Mouse (Mus musculus): ENCODE measurements around the gene Ston2. TPM values are rescaled to one million over a fixed set of nuclear protein-coding genes. Genes with fewer than 3 reads are reported as not detected.
A peak's percentile ranks its signal among the peaks of the same experiment; 100 is the strongest.

Ston2 gene
- polyA plus RNA-seq, 1 experiment from 2014 or later, result 16.4 TPM

- WGBS, result 79% methylated on average over 7 of the region's 7 CpGs
- Histone ChIP-seq H3K4me1 (ENCODE audit: control insufficient read depth, insufficient read depth, low read length) (0 out of 2 replicates have a peak, but pooled peaks cover 2% of the 10 kb centered on the region), H3K36me3 (ENCODE audit: control insufficient read depth, insufficient read depth, low read length) (no peaks in the 10 kb centered on the region; the same call in 1 of the 2 replicates), H3K4me2 (replicated peaks; ENCODE audit: low read depth, low read length) (no peak overlapping the region), H3K27ac (ENCODE audit: low read length) (no peak overlapping the region), H3K4me3 (ENCODE audit: low read depth, low read length) (no peak overlapping the region), H3K27me3 (ENCODE audit: control insufficient read depth, insufficient read depth, low read length) (no peaks in the 10 kb centered on the region), H3K9me3 (ENCODE audit: control insufficient read depth, low read depth, low read length) (no peaks in the 10 kb centered on the region), H3K9ac (replicated peaks; ENCODE audit: low read depth, low read length) (no peak overlapping the region)
- no peak for ATAC-seq (ENCODE audit: insufficient number of reproducible peaks, insufficient read depth, low FRiP score, low read depth)
Measured at GRCm38 (mm10) chr12:91643221-91643620, 145.0 kb downstream of the Ston2 start.

GRCm38 (mm10) chr12:91642426-91643093 is 145.6 kb downstream of the Ston2 start:
- Histone ChIP-seq H3K4me3 (ENCODE audit: low read depth, low read length) (no peak overlapping the region), H3K9me3 (ENCODE audit: control insufficient read depth, low read depth, low read length) (no peaks in the 10 kb centered on the region), H3K27me3 (ENCODE audit: control insufficient read depth, insufficient read depth, low read length) (no peaks in the 10 kb centered on the region), H3K4me1 (ENCODE audit: control insufficient read depth, insufficient read depth, low read length) (0 out of 2 replicates have a peak, but pooled peaks cover 2% of the 10 kb centered on the region), H3K4me2 (replicated peaks; ENCODE audit: low read depth, low read length) (no peak overlapping the region), H3K9ac (replicated peaks; ENCODE audit: low read depth, low read length) (no peak overlapping the region), H3K36me3 (ENCODE audit: control insufficient read depth, insufficient read depth, low read length) (no peaks in the 10 kb centered on the region; the same call in 1 of the 2 replicates), H3K27ac (ENCODE audit: low read length) (no peak overlapping the region)
- WGBS, result 75% methylated on average over 12 of the region's 12 CpGs
- ATAC-seq (ENCODE audit: insufficient number of reproducible peaks, insufficient read depth, low FRiP score, low read depth), result no peak

DNA sequence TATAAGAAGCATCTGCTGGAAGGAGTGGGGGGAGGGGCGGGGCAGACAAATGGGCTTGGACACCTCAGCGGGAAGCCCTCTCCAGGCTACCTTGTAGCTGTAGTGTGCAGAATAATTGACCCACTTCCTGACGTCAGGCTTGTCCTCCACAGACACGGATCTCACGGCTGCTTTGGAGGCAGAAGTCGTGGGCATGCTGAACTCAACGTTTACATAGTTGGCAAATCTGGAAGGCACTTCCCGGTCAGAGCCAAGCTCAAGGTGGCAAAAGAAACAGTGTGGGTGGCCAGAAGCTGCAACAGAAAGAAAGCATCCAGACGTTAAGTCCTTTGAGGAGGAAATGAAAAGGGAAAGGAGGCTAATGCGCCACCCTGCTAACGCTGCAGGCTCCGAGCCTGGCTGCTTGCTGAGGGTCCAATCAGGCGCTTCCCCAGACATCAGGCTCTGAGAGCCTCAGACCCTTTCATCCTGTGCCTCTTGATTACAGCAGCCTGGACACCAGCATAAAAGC is 146.5 kb downstream of the Ston2 start:
- Histone ChIP-seq H3K9me3 (ENCODE audit: control insufficient read depth, low read depth, low read length) (no peaks in the 10 kb centered on the region), H3K4me3 (ENCODE audit: low read depth, low read length) (0 out of 2 replicates have a peak overlapping the region, but pooled peaks have one; percentile 2), H3K4me2 (replicated peaks; ENCODE audit: low read depth, low read length) (peak overlapping the region; percentile 42), H3K27ac (ENCODE audit: low read length) (no peak overlapping the region), H3K36me3 (ENCODE audit: control insufficient read depth, insufficient read depth, low read length) (no peaks in the 10 kb centered on the region), H3K4me1 (ENCODE audit: control insufficient read depth, insufficient read depth, low read length) (0 out of 2 replicates have a peak, but pooled peaks cover 2% of the 10 kb centered on the region), H3K9ac (replicated peaks; ENCODE audit: low read depth, low read length) (no peak overlapping the region), H3K27me3 (ENCODE audit: control insufficient read depth, insufficient read depth, low read length) (no peaks in the 10 kb centered on the region)
- ATAC-seq (ENCODE audit: insufficient number of reproducible peaks, insufficient read depth, low FRiP score, low read depth), result 0 out of 2 replicates have a peak, but pooled peaks have one; percentile 53
- 18% methylated on average over 13 of the region's 13 CpGs for whole genome bisulfite sequencing

- no peak overlapping the region for H3K9ac ChIP-seq (replicated peaks; ENCODE audit: low read depth, low read length)
- ATAC-seq (ENCODE audit: insufficient number of reproducible peaks, insufficient read depth, low FRiP score, low read depth), result 0 out of 2 replicates have a peak, but pooled peaks have one; percentile 8
- no peak overlapping the region for H3K4me3 ChIP-seq (ENCODE audit: low read depth, low read length)
- H3K27ac ChIP-seq (ENCODE audit: low read length), result no peak overlapping the region
- WGBS, result 59% methylated on average over 6 of the region's 7 CpGs
- peak overlapping the region; percentile 42 for H3K4me2 ChIP-seq (replicated peaks; ENCODE audit: low read depth, low read length)
- H3K36me3 ChIP-seq (ENCODE audit: control insufficient read depth, insufficient read depth, low read length), result no peaks in the 10 kb centered on the region
- H3K4me1 ChIP-seq (ENCODE audit: control insufficient read depth, insufficient read depth, low read length), result 0 out of 2 replicates have a peak, but pooled peaks cover 2% of the 10 kb centered on the region
- no peaks in the 10 kb centered on the region for H3K27me3 ChIP-seq (ENCODE audit: control insufficient read depth, insufficient read depth, low read length)
- H3K9me3 ChIP-seq (ENCODE audit: control insufficient read depth, low read depth, low read length), result no peaks in the 10 kb centered on the region
Measured at GRCm38 (mm10) chr12:91641133-91641532, 147.1 kb downstream of the Ston2 start.

- no peak overlapping the region for H3K27ac ChIP-seq (ENCODE audit: low read length)
- no peaks in the 10 kb centered on the region for H3K36me3 ChIP-seq (ENCODE audit: control insufficient read depth, insufficient read depth, low read length)
- H3K9me3 ChIP-seq (ENCODE audit: control insufficient read depth, low read depth, low read length), result no peaks in the 10 kb centered on the region
- no peak overlapping the region for H3K4me2 ChIP-seq (replicated peaks; ENCODE audit: low read depth, low read length)
- H3K27me3 ChIP-seq (ENCODE audit: control insufficient read depth, insufficient read depth, low read length), result no peaks in the 10 kb centered on the region
- no peak for ATAC-seq (ENCODE audit: insufficient number of reproducible peaks, insufficient read depth, low FRiP score, low read depth)
- H3K9ac ChIP-seq (replicated peaks; ENCODE audit: low read depth, low read length), result no peak overlapping the region
- 38% methylated on average over 7 of the region's 7 CpGs for WGBS
- 0 out of 2 replicates have a peak, but pooled peaks cover 2% of the 10 kb centered on the region for H3K4me1 ChIP-seq (ENCODE audit: control insufficient read depth, insufficient read depth, low read length)
- H3K4me3 ChIP-seq (ENCODE audit: low read depth, low read length), result no peak overlapping the region
Measured at GRCm38 (mm10) chr12:91640712-91641111, 147.5 kb downstream of the Ston2 start.

GRCm38 (mm10) chr12:91638351-91638750 is 149.8 kb downstream of the Ston2 start:
- no peak overlapping the region for H3K4me3 ChIP-seq (ENCODE audit: low read depth, low read length)
- no peaks in the 10 kb centered on the region for H3K9me3 ChIP-seq (ENCODE audit: control insufficient read depth, low read depth, low read length)
- no peak for ATAC-seq (ENCODE audit: insufficient number of reproducible peaks, insufficient read depth, low FRiP score, low read depth)
- H3K27me3 ChIP-seq (ENCODE audit: control insufficient read depth, insufficient read depth, low read length), result no peaks in the 10 kb centered on the region
- no peak overlapping the region for H3K9ac ChIP-seq (replicated peaks; ENCODE audit: low read depth, low read length)
- H3K4me2 ChIP-seq (replicated peaks; ENCODE audit: low read depth, low read length), result no peak overlapping the region
- H3K4me1 ChIP-seq (ENCODE audit: control insufficient read depth, insufficient read depth, low read length), result 0 out of 2 replicates have a peak, but pooled peaks cover 2% of the 10 kb centered on the region
- H3K27ac ChIP-seq (ENCODE audit: low read length), result no peak overlapping the region
- no peaks in the 10 kb centered on the region for H3K36me3 ChIP-seq (ENCODE audit: control insufficient read depth, insufficient read depth, low read length)
- 80% methylated on average over 3 of the region's 3 CpGs for WGBS

DNA sequence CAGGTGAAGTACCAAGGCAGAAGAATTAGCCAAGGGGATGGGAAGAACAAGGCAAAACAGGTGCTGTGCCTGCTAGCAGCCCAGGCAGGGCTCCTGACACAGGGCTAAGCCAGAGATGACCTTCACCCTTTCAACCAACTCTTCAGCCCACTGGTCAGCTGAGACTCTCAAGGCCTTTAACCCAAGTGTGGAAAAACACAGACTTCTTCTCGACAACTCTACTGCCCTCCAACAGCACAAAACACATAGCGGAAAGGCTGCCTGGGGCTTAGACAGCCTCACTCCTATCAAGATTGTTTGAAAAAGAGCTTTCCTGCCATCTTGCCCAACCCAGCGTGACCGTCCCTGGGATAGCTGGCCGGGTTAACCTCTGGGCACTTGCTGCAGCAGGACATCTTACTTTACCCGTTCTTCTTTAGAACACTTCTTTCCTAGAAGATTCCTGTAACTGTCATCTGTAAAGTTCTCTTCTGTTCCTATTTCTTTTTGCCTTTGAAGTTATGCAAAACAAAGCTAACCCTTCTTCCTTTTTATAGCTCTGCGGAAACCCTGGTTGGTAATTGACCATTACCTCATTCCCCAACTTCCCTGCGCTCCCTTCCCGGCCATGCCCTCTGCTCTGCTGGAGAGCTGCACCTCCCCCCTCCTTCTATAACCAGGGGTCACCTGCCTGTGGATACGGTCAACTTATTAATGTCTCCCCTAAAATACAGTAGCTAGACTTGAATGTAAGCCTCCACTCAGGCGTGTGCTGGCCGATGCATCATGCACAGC is 150.9 kb downstream of the Ston2 start:
- no peak overlapping the region for H3K27ac ChIP-seq (ENCODE audit: low read length)
- H3K27me3 ChIP-seq (ENCODE audit: control insufficient read depth, insufficient read depth, low read length), result no peaks in the 10 kb centered on the region
- WGBS, result 75% methylated on average over 12 of the region's 12 CpGs
- no peaks in the 10 kb centered on the region for H3K36me3 ChIP-seq (ENCODE audit: control insufficient read depth, insufficient read depth, low read length)
- no peak overlapping the region for H3K9ac ChIP-seq (replicated peaks; ENCODE audit: low read depth, low read length)
- no peak for ATAC-seq (ENCODE audit: insufficient number of reproducible peaks, insufficient read depth, low FRiP score, low read depth)
- H3K4me2 ChIP-seq (replicated peaks; ENCODE audit: low read depth, low read length), result no peak overlapping the region
- H3K9me3 ChIP-seq (ENCODE audit: control insufficient read depth, low read depth, low read length), result no peaks in the 10 kb centered on the region
- no peak overlapping the region for H3K4me3 ChIP-seq (ENCODE audit: low read depth, low read length)
- H3K4me1 ChIP-seq (ENCODE audit: control insufficient read depth, insufficient read depth, low read length), result 0 out of 2 replicates have a peak, but pooled peaks cover 2% of the 10 kb centered on the region

- Histone ChIP-seq H3K36me3 (ENCODE audit: control insufficient read depth, insufficient read depth, low read length) (no peaks in the 10 kb centered on the region), H3K4me2 (replicated peaks; ENCODE audit: low read depth, low read length) (no peak overlapping the region), H3K9me3 (ENCODE audit: control insufficient read depth, low read depth, low read length) (no peaks in the 10 kb centered on the region), H3K4me3 (ENCODE audit: low read depth, low read length) (no peak overlapping the region), H3K27ac (ENCODE audit: low read length) (no peak overlapping the region), H3K9ac (replicated peaks; ENCODE audit: low read depth, low read length) (no peak overlapping the region), H3K4me1 (ENCODE audit: control insufficient read depth, insufficient read depth, low read length) (no peaks in the 10 kb centered on the region), H3K27me3 (ENCODE audit: control insufficient read depth, insufficient read depth, low read length) (no peaks in the 10 kb centered on the region)
- ATAC-seq (ENCODE audit: insufficient number of reproducible peaks, insufficient read depth, low FRiP score, low read depth), result no peak
- WGBS, result 90% methylated on average over 5 of the region's 5 CpGs
Measured at GRCm38 (mm10) chr12:91626482-91626881, 161.7 kb downstream of the Ston2 start.

Data from stomach, embryonic 14.5 days (tissue).